Mouse (Mus musculus): ENCODE measurements at regions not wholly inside any gene's neighbourhood (a gene's known extent, or its start where the extent isn't known, plus 50 kb on each side); places are given as distances from the start of the nearest gene placed in this dataset.

- DNase-seq (ENCODE audit: extremely low read depth) = no peak
- in situ Hi-C loops (cut with MboI; ENCODE audit: low pct_ligation_motif_present, low pct_unique_long_range_greater_than_20kb, low sequenced_read_pairs) = no loop called here
- no peak for TF ChIP-seq HCFC1 (IDR thresholded peaks at IDR 0.05; ENCODE audit: low read depth, low read length)
- TF ChIP-seq TBP (conservative IDR thresholded peaks at IDR 0.05; ENCODE audit: low read depth, low read length) = no peak
- TF ChIP-seq JUN (IDR thresholded peaks at IDR 0.05; ENCODE audit: insufficient read depth, low read depth, low read length) = no peak
- TF ChIP-seq TCF12 (IDR thresholded peaks at IDR 0.05; ENCODE audit: low read depth, low read length) = no peak
- no peak for TF ChIP-seq POLR2A (IDR thresholded peaks at IDR 0.05; ENCODE audit: low read depth, low read length)
- no peak for TF ChIP-seq IRF4 (IDR thresholded peaks at IDR 0.05; ENCODE audit: low read depth, low read length)
- no peak for TF ChIP-seq MYC (IDR thresholded peaks at IDR 0.05; ENCODE audit: low read depth, low read length)
- no peak for TF ChIP-seq MEF2A (IDR thresholded peaks at IDR 0.05; ENCODE audit: borderline replicate concordance, low read depth, low read length)
- no peak for TF ChIP-seq NELFE (IDR thresholded peaks at IDR 0.05; ENCODE audit: low read depth, low read length)
- no peak for TF ChIP-seq USF1 (IDR thresholded peaks at IDR 0.05; ENCODE audit: low read depth, low read length)
- TF ChIP-seq ZC3H11A (IDR thresholded peaks at IDR 0.05; ENCODE audit: low read depth, low read length) = no peak
- no peak for TF ChIP-seq PAX5 (IDR thresholded peaks at IDR 0.05; ENCODE audit: low read length)
- TF ChIP-seq CTCF (conservative IDR thresholded peaks at IDR 0.05 in 1 of 2, IDR thresholded peaks at IDR 0.05 in 1 of 2; ENCODE audit: low read depth in 2 of 2, low read length in 2 of 2) = no peak
- no peak for TF ChIP-seq ETS1 (conservative IDR thresholded peaks at IDR 0.05; ENCODE audit: low read depth, low read length)
- no peak for TF ChIP-seq MAZ (IDR thresholded peaks at IDR 0.05; ENCODE audit: low read depth, low read length)
- no peak for TF ChIP-seq ZMIZ1 (IDR thresholded peaks at IDR 0.05; ENCODE audit: low read depth, low read length)
- no peak for TF ChIP-seq MAX (IDR thresholded peaks at IDR 0.05; ENCODE audit: low read length)
- TF ChIP-seq E2F4 (IDR thresholded peaks at IDR 0.05; ENCODE audit: insufficient replicate concordance, low read depth, low read length) = no peak
- no peak for TF ChIP-seq JUND (conservative IDR thresholded peaks at IDR 0.05; ENCODE audit: low read depth, low read length)
- no peak for TF ChIP-seq ELF1 (IDR thresholded peaks at IDR 0.05; ENCODE audit: low read depth, low read length)
- Histone ChIP-seq H3K27ac (ENCODE audit: insufficient read depth, low read depth) (no peak overlapping the region), H3K27me3 (replicated peaks) (no peaks in the 10 kb centered on the region), H3K4me2 (ENCODE audit: insufficient read depth, low read depth, poor library complexity, severe bottlenecking) (no peak overlapping the region; the same call in 1 of the 2 replicates), H3K4me3 (replicated peaks in 1 of 3; ENCODE audit: low read depth in 2 of 3, low read length in 2 of 3, poor library complexity in 1 of 3) (no peak overlapping the region), H3K4me1 (ENCODE audit: control insufficient read depth in 1 of 2, insufficient read depth in 2 of 2) (peaks cover 3 to 20% of the 10 kb centered on the region in 2 experiments; a peak in 2 of 4 replicates), H3K79me2 (replicated peaks; ENCODE audit: control insufficient read depth, extremely low read depth, insufficient read depth, poor library complexity, severe bottlenecking) (no peaks in the 10 kb centered on the region), H3K36me3 (replicated peaks in 1 of 2; ENCODE audit: control insufficient read depth in 1 of 2, insufficient read depth in 1 of 2, low read length in 1 of 2) (no peaks in the 10 kb centered on the region), H3K9ac (ENCODE audit: insufficient read depth, low read depth) (no peak overlapping the region), H3K9me3 (replicated peaks; ENCODE audit: low read length) (no peaks in the 10 kb centered on the region)
- dilution Hi-C loops (cut with MboI; ENCODE audit: extremely low pct_ligation_motif_present, extremely low pct_unique_long_range_greater_than_20kb, low sequenced_read_pairs) = no loop called here
These were observed 882.6 kb upstream of the A1bg start for GRCm38 (mm10) chr15:61805379-61805778.

DNA sequence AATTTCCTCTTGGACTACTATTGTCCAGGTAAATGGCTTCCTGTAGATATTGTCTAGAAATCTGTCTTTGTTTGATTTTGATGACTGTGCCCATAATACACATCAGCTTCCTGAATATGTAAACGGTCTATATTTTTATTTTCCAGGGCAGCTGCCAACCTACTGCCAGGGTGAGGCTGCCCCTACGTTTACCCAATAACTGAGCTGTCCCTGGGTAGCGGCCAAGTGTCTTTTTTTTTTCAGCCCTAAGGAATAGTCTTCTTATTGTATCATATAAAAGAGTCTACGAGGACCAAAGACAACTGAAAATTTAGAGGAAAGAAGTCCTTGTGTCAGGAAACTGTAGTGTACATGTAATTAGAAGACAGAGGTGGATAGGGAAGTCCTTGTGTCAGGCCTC, 877.3 kb upstream of the A1bg start:
- DNase-seq (ENCODE audit: extremely low read depth) = no peak
- no peaks in the 10 kb centered on the region for H3K4me1 ChIP-seq (ENCODE audit: control insufficient read depth in 1 of 2, insufficient read depth in 2 of 2)
- H3K9me3 ChIP-seq (replicated peaks; ENCODE audit: low read length) = no peaks in the 10 kb centered on the region
- H3K4me2 ChIP-seq (ENCODE audit: insufficient read depth, low read depth, poor library complexity, severe bottlenecking) = no peak overlapping the region
- H3K9ac ChIP-seq (ENCODE audit: insufficient read depth, low read depth) = no peak overlapping the region
- no peaks in the 10 kb centered on the region for H3K27me3 ChIP-seq (replicated peaks)
- no peak overlapping the region for H3K27ac ChIP-seq (ENCODE audit: insufficient read depth, low read depth)
- TF ChIP-seq ZNF384 (IDR thresholded peaks at IDR 0.05; ENCODE audit: low read depth, low read length) (no peak), ZC3H11A (IDR thresholded peaks at IDR 0.05; ENCODE audit: low read depth, low read length) (no peak), KAT2A (IDR thresholded peaks at IDR 0.05; ENCODE audit: insufficient replicate concordance, low read length) (no peak), ETS1 (conservative IDR thresholded peaks at IDR 0.05; ENCODE audit: low read depth, low read length) (no peak), TBP (conservative IDR thresholded peaks at IDR 0.05; ENCODE audit: low read depth, low read length) (no peak), MAX (IDR thresholded peaks at IDR 0.05; ENCODE audit: low read length) (no peak), EP300 (IDR thresholded peaks at IDR 0.05; ENCODE audit: low read length) (no peak), E2F4 (IDR thresholded peaks at IDR 0.05; ENCODE audit: insufficient replicate concordance, low read depth, low read length) (no peak), UBTF (IDR thresholded peaks at IDR 0.05; ENCODE audit: low read depth, low read length) (no peak), SMC3 (IDR thresholded peaks at IDR 0.05; ENCODE audit: low read depth, low read length) (no peak)
- dilution Hi-C loops (cut with MboI; ENCODE audit: extremely low pct_ligation_motif_present, extremely low pct_unique_long_range_greater_than_20kb, low sequenced_read_pairs) (no loop called here), in situ Hi-C loops (cut with MboI; ENCODE audit: low pct_ligation_motif_present, low pct_unique_long_range_greater_than_20kb, low sequenced_read_pairs) (no loop called here)
- no peak overlapping the region for H3K4me3 ChIP-seq (replicated peaks in 1 of 3; ENCODE audit: low read depth in 2 of 3, low read length in 2 of 3, poor library complexity in 1 of 3)
- H3K36me3 ChIP-seq (replicated peaks in 1 of 2; ENCODE audit: control insufficient read depth in 1 of 2, insufficient read depth in 1 of 2, low read length in 1 of 2) = no peaks in the 10 kb centered on the region
- no peaks in the 10 kb centered on the region for H3K79me2 ChIP-seq (replicated peaks; ENCODE audit: control insufficient read depth, extremely low read depth, insufficient read depth, poor library complexity, severe bottlenecking)

Measured in CH12.LX (cell line).